Mouse (Mus musculus): Measurements from ENCODE around the gene Zfp217.

- TF ChIP-seq CTCF (IDR thresholded peaks at IDR 0.05; ENCODE audit: control insufficient read depth, insufficient read depth, insufficient replicate concordance, low read depth, low read length) (no peak), POLR2A (IDR thresholded peaks at IDR 0.05; ENCODE audit: control insufficient read depth, low read depth, low read length) (no peak)
Observed at GRCm38 (mm10) chr2:170139411-170140046, 8.4 kb downstream of the Zfp217 start.

Measured in testis, adult 2 months (tissue).